Mouse (Mus musculus): ENCODE results near the gene Myo1d. TPM values are rescaled to one million over a fixed set of nuclear protein-coding genes. Genes with fewer than 3 reads are reported as not detected.

Myo1d gene
- polyA plus RNA-seq, 1 experiment from 2014 or later, result 26.4 TPM

DNA sequence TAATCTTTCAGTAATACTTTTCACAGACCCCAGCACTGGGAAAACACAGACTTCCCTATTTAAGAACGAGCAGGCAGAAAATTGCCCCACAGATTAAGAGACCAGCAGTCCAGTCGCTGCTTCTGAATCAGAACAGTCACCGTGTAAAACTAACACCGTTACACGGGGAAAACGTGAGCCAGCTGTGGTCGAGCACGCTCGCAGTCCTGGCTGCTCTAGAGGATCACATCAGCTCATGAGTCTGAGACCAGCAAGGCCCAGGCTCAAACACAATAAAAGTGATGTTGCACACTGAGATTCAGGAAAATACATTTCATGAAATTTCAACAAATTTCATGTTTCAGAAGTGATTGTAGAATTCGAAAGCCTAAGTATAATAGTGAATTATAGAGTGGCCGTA is 194.6 kb downstream of the Myo1d start:
- 58% methylated on average over 11 of the region's 11 CpGs for WGBS
- no peak for ATAC-seq
- H3K9me3 ChIP-seq (ENCODE audit: low read length), result no peaks in the 10 kb centered on the region
- H3K27me3 ChIP-seq (replicated peaks; ENCODE audit: insufficient read depth, low read length), result no peaks in the 10 kb centered on the region
- no peak overlapping the region for H3K27ac ChIP-seq (ENCODE audit: low read length)
- no peak overlapping the region for H3K9ac ChIP-seq (replicated peaks; ENCODE audit: low read depth)
- TF ChIP-seq CTCF (IDR thresholded peaks at IDR 0.05) (no peak), EP300 (IDR thresholded peaks at IDR 0.05) (no peak)
- no peaks in the 10 kb centered on the region for H3K4me1 ChIP-seq (ENCODE audit: insufficient read depth, low read depth, low read length)
- no peak for DNase-seq (ENCODE audit: low spot score)
- H3K4me3 ChIP-seq (ENCODE audit: low read depth, low read length), result no peak overlapping the region
- H3K4me2 ChIP-seq (replicated peaks; ENCODE audit: low read depth, low read length), result no peak overlapping the region
- peaks cover 8% of the 10 kb centered on the region; the same call in 1 of the 2 replicates for H3K36me3 ChIP-seq (ENCODE audit: insufficient read depth, low read length)

DNA sequence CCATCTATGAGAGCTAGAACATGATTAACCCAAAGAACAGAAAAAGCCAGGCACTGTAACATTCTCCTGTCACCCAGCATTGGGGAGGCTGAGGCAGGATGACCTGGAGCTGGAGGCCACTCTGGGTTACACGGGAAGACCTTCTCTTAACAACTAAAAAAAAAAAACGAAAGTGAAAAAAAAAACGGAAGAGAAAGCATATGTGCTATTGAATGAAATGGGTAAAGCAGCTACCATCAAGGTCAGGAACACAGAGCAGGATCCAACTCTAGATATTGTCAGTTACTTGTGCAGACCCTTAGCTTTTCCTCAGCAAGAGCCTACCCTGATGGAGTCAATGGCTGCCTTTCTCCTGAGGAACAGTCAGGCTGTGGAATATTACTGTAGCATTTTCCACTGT is 199.3 kb downstream of the Myo1d start:
- Histone ChIP-seq H3K9me3 (ENCODE audit: low read length) (no peaks in the 10 kb centered on the region), H3K4me2 (replicated peaks; ENCODE audit: low read depth, low read length) (no peak overlapping the region), H3K4me1 (ENCODE audit: insufficient read depth, low read depth, low read length) (no peaks in the 10 kb centered on the region), H3K27ac (ENCODE audit: low read length) (no peak overlapping the region), H3K27me3 (replicated peaks; ENCODE audit: insufficient read depth, low read length) (no peaks in the 10 kb centered on the region), H3K36me3 (ENCODE audit: insufficient read depth, low read length) (no peaks in the 10 kb centered on the region; the same call in 1 of the 2 replicates), H3K9ac (replicated peaks; ENCODE audit: low read depth) (no peak overlapping the region), H3K4me3 (ENCODE audit: low read depth, low read length) (no peak overlapping the region)
- TF ChIP-seq EP300 (IDR thresholded peaks at IDR 0.05), result no peak
- TF ChIP-seq CTCF (IDR thresholded peaks at IDR 0.05), result no peak
- ATAC-seq (no peak), DNase-seq (ENCODE audit: low spot score) (no peak)
- WGBS, result 71% methylated on average over 3 of the region's 3 CpGs

DNA sequence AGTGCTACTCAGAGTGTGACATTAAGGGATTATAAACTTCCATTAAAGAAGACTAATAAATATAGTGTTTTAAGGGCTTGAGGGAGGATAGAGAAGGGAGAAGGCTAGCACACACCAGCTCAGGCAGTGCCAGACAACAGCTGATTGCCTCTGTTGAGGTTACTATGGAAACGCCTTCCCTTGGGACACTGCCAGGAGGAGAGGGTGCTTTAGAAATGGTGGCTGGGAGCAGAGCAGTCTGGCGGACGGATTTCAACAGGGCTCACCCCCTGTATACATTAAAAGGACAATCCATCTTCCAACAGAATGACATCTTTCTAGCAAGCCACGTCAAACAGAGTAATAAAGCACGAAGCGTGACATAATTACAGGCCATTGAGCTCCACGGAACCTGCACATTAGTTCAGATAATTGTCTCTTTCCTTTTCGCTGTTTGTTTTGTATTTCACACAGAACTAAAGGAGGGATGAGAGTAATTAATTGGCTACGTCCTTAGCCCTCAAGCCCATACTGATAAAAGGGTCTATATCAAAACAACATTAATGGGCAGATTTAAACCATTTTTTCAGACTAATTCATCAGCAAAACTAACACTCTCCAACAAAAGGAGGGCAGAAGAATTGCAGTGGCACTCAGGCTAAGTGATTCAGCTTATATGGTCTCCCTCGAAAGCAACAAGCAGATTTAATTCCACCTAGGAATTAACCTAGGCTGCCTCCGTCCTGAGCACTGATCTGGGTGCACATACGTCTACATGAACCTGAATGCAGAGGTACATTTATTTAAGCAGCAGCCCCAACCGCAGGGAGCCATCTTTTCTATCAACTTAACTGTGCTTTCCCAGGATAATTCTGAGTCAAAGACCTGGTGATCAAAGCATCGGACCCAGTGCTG is 201.8 kb downstream of the Myo1d start:
- H3K9ac ChIP-seq (replicated peaks; ENCODE audit: low read depth), result no peak overlapping the region
- ATAC-seq (peak; percentile 84), DNase-seq (ENCODE audit: low spot score) (peak; percentile 74)
- H3K9me3 ChIP-seq (ENCODE audit: low read length), result no peaks in the 10 kb centered on the region
- H3K27me3 ChIP-seq (replicated peaks; ENCODE audit: insufficient read depth, low read length), result no peaks in the 10 kb centered on the region
- no peak overlapping the region for H3K27ac ChIP-seq (ENCODE audit: low read length)
- H3K4me1 ChIP-seq (ENCODE audit: insufficient read depth, low read depth, low read length), result no peaks in the 10 kb centered on the region
- no peaks in the 10 kb centered on the region for H3K36me3 ChIP-seq (ENCODE audit: insufficient read depth, low read length)
- H3K4me2 ChIP-seq (replicated peaks; ENCODE audit: low read depth, low read length), result no peak overlapping the region
- TF ChIP-seq CTCF (IDR thresholded peaks at IDR 0.05) (no peak), EP300 (IDR thresholded peaks at IDR 0.05) (no peak)
- H3K4me3 ChIP-seq (ENCODE audit: low read depth, low read length), result no peak overlapping the region
- WGBS, result 30% methylated on average over 14 of the region's 14 CpGs

GRCm38 (mm10) chr11:80575794-80576193 is 204.0 kb downstream of the Myo1d start:
- no peak for DNase-seq (ENCODE audit: low spot score)
- H3K27me3 ChIP-seq (replicated peaks; ENCODE audit: insufficient read depth, low read length), result no peaks in the 10 kb centered on the region
- no peak overlapping the region for H3K9ac ChIP-seq (replicated peaks; ENCODE audit: low read depth)
- no peak overlapping the region for H3K4me3 ChIP-seq (ENCODE audit: low read depth, low read length)
- TF ChIP-seq EP300 (IDR thresholded peaks at IDR 0.05) (no peak), CTCF (IDR thresholded peaks at IDR 0.05) (no peak)
- H3K4me1 ChIP-seq (ENCODE audit: insufficient read depth, low read depth, low read length), result no peaks in the 10 kb centered on the region
- WGBS, result 47% methylated on average over 3 of the region's 3 CpGs
- ATAC-seq, result no peak
- no peak overlapping the region for H3K4me2 ChIP-seq (replicated peaks; ENCODE audit: low read depth, low read length)
- H3K27ac ChIP-seq (ENCODE audit: low read length), result no peak overlapping the region
- H3K36me3 ChIP-seq (ENCODE audit: insufficient read depth, low read length), result no peaks in the 10 kb centered on the region; the same call in 1 of the 2 replicates
- H3K9me3 ChIP-seq (ENCODE audit: low read length), result no peaks in the 10 kb centered on the region

GRCm38 (mm10) chr11:80566286-80566685 is 213.5 kb downstream of the Myo1d start:
- H3K4me1 ChIP-seq (ENCODE audit: insufficient read depth, low read depth, low read length), result no peaks in the 10 kb centered on the region
- H3K27ac ChIP-seq (ENCODE audit: low read length), result no peak overlapping the region
- no peak overlapping the region for H3K9ac ChIP-seq (replicated peaks; ENCODE audit: low read depth)
- no peaks in the 10 kb centered on the region for H3K27me3 ChIP-seq (replicated peaks; ENCODE audit: insufficient read depth, low read length)
- H3K4me2 ChIP-seq (replicated peaks; ENCODE audit: low read depth, low read length), result no peak overlapping the region
- no peaks in the 10 kb centered on the region; the same call in 1 of the 2 replicates for H3K36me3 ChIP-seq (ENCODE audit: insufficient read depth, low read length)
- WGBS, result 66% methylated on average over 3 of the region's 3 CpGs
- no peak overlapping the region for H3K4me3 ChIP-seq (ENCODE audit: low read depth, low read length)
- no peaks in the 10 kb centered on the region for H3K9me3 ChIP-seq (ENCODE audit: low read length)
- no peak for TF ChIP-seq EP300 (IDR thresholded peaks at IDR 0.05)
- TF ChIP-seq CTCF (IDR thresholded peaks at IDR 0.05), result no peak
- no peak for DNase-seq (ENCODE audit: low spot score)
- ATAC-seq, result no peak

DNA sequence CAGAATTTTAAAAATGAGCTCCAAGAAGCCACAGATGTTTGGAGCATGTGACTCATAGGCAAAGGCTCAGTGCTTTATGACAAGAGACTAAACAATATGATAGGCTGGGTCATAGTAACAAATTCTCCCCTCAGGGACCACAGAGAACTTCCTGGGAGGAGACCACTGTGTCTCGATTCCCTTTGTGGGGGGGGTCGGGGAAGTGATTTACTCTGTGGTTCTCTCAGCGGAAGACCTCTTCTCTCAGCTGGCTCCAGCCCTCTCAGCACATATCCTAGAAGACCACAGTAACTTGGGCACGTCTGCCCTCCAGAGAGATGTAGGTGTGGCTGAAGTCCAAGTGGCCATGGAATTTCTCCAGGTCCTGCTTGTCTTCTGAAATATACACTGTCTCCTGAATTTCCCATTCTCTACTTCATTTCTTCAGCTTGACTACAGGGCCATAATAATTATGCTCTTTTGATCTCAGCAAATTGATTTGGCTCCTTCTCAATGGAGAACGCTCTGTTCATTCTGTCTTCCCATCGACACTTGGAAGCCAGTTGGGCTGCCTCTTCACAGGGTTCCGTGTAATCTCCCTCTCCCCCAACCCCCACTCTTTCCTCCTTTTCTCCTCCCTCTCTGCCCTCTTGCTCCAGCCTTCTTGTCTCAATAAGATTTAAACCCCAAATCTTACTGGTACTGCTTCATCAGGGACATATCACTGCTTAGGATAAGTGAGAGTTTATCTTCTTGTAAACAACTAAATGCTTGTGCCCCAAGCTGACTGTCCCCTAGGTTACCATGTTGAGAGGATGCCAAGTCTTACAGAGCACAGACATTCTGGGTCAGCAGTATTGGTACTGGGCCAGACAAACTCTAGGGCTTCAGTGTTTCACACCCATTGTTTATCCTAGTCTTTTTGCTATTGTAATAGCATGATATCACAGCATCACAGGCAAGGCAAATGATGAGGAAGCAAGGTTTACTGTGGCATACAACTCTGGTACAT is 214.6 kb downstream of the Myo1d start:
- Histone ChIP-seq H3K27me3 (replicated peaks; ENCODE audit: insufficient read depth, low read length) (no peaks in the 10 kb centered on the region), H3K9ac (replicated peaks; ENCODE audit: low read depth) (no peak overlapping the region), H3K4me2 (replicated peaks; ENCODE audit: low read depth, low read length) (no peak overlapping the region), H3K4me1 (ENCODE audit: insufficient read depth, low read depth, low read length) (no peaks in the 10 kb centered on the region), H3K36me3 (ENCODE audit: insufficient read depth, low read length) (no peaks in the 10 kb centered on the region), H3K27ac (ENCODE audit: low read length) (no peak overlapping the region), H3K4me3 (ENCODE audit: low read depth, low read length) (no peak overlapping the region), H3K9me3 (ENCODE audit: low read length) (no peaks in the 10 kb centered on the region)
- ATAC-seq (peak; percentile 78), DNase-seq (ENCODE audit: low spot score) (peak; percentile 74)
- TF ChIP-seq EP300 (IDR thresholded peaks at IDR 0.05) (no peak), CTCF (IDR thresholded peaks at IDR 0.05) (no peak)
- 45% methylated on average over 7 of the region's 7 CpGs for WGBS
